Mouse (Mus musculus): ENCODE measurements at regions not wholly inside any gene's neighbourhood (a gene's known extent, or its start where the extent isn't known, plus 50 kb on each side); places are given as distances from the start of the nearest gene placed in this dataset.
"Not testable (repeated sequence)": the region's sequence is repeated elsewhere in the genome, so short reads cannot be mapped to it uniquely, and the experiment has no call there.

DNA sequence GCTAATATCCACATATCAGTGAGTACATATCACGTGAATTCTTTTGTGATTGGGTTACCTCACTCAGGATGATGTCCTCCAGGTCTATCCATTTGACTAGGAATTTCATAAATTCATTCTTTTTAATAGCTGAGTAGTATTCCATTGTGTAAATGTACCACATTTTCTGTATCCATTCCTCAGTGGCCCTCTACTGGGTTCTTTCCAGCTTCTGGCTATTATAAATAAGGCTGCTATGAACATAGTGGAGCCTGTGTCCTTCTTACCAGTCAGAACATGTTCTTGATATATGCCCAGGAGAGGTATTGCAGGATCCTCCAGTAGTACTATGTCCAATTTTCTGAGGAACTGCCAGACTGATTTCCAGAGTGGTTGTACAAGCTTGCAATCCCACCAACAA is 884.0 kb upstream of the Lrrc4c start:
- DNase-seq = not testable (repeated sequence)

DNA sequence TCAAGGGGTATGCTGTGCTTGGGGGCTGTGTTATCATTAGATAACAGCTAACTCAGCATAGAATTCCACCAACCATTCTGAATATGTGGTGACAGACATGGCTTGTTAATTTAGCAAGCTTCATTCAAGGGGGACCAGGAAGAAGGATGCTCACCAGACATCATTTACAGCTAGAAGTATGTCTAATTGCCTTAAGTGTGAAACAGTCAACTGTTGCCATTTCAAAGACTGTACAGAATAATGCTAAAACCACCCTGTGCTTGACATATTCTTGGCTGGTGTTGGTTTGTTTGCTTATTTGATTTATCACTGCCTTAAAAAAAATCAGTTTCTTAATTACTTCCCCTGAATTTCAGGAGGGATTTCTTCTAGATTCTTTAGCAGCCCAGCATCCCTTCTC is 877.0 kb upstream of the Lrrc4c start:
- DNase-seq = no peak

DNA sequence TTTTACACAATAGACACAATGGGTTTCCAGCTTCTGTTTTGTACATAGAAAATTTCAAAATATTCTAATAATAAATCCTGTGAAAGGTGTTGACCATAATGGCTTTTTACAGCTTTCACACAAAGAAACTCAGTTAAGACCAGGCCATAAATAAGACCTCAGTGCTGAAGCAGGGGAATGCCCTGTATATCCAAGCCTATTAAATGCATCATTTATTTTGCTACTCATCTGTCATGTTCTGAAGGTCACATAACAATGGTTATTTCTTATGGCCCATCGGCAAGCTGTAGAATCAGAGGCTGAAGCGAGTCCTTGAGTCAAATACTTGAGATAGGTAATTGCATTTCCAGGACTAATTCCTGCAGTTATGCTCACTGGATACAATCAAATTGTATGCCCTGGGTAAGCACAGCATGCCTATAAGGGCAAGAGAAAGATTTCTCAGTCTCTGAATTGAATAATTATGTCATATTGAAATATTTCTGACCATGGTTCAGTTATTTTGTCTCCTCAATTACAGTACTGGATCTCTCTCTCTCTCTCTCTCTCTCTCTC is 874.6 kb upstream of the Lrrc4c start:
- DNase-seq = no peak

DNA sequence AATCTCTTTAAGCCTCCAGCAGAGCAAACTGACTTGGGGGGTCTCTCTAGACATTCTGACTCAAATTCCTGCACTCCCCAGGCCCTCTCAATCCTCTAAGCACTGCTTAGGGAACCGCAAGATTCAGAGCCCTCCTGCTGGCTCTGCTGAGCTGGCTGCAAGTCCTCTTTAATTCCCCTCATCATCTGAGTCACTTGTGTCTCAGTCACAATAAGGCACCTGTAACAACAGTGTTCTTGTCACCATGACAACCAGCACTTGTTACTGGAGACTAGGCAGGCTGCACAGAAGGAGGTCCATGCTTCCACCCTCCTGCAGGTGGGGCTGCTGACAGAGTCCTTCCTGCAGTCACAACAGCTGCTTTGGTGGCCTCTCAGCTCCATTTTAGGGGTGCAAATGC is 869.1 kb upstream of the Lrrc4c start:
- peak; percentile 32 for DNase-seq

DNA sequence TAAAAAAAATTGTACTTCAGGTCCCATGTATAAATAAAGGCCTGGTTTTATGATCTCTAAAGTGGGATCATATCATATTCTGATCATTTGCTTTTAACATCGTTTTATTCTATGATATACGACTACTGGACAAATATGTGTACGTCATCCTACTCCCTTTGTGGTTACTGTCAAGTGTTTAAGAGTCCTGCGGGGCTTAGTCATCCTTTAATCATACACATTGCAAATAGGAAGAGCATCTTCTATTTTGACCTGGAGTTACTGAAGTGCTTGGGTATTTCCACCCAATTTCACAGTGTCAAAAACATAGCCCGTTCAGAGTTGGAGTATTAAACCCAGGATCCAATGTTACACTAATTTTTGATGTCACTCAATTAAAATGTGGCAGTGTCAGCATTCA is 838.1 kb upstream of the Lrrc4c start:
- DNase-seq = no peak

DNA sequence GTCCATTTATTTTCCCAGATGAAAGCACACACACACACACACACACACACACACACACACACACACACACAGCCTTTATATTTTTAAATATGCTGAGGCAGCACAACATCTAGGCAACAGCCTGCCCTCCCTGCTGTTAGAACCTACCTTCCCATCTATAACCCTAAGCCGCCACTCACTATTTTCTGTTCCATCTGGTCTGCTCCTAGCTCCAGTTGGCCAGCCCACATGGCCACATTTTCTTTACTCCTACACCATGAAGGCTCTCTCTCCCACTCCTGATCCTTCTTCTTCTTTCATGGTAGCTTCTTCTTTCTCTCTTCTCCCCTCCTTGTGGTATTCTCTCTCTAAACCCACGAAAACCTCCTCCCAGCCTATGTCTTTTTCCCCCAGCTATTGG is 834.6 kb upstream of the Lrrc4c start:
- DNase-seq = peak; percentile 39

DNA sequence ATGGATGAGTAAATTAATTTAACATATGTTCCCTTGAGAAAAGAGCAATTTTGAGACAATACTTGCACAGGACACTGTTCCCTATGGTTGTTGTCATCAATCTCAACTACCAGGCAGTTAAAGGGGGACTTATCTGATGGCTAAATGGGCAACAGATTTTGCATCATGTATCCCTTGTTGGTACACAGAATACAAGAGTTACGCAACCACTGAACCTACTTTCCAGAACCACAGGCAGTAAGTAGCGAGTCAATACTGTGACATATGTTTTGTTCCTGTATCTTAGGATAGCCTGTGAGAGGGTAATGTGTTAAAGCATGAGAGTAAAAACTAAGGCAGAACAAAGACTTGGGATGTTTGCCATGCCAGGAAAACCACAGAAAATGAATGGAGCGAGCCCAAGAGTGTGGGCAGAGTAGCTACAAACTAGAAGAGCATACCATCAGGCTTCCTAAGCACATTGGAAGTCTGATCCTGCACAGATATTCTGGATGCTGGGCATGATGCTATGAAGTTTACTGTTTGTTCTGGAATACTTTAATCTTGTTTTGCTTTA is 830.3 kb upstream of the Lrrc4c start:
- DNase-seq = peak; percentile 18

DNA sequence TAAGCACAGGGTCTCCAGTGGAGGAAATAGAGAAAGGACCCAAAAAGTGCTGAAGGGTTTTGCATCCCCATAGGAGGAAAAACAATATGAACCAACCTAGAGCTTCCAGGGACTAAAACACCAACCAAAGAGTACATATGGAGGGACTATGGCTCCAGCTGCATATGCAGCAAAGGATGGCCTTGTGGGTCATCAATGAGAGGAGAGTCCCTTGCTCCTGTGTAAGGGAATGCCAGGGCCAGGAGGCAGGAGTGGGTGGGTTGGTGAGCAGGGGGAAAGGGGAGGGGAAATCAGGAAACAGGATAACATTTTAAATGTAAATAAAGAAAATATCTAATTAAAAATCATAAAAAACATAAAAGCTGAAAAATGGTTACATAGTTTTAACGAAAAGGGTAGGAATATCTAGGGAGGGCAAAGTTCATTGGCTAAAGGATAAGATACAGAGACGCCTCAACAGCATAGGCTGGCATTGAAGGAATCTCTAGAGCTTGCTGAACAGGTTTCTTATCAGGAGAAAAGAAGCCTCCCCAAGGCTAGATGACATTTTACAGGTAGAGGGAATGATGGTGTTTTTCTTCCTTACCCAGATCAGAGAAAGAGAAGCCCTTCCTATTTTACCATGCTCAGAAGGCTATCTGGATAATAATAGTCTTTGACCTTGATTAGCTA is 823.8 kb upstream of the Lrrc4c start:
- no peak for DNase-seq

DNA sequence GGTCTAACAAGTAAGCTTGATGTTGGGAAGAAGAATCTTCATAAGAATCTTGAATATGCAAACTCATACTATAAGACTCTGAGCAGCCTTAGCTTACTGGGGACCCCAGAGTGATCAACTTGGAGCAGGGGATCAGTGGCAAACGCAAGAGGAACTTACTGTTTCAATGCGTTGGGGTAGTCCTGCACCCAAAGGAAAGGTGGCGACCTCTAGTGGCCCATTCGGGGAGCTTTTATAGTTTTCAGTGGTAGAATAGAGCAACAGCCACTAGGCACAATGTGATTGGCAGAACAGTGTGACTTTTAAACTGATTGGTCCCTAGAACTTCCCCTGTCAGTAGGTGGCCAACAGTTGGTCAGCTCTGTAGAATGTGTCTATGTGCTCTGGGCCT is 823.3 kb upstream of the Lrrc4c start:
- no peak for DNase-seq

DNA sequence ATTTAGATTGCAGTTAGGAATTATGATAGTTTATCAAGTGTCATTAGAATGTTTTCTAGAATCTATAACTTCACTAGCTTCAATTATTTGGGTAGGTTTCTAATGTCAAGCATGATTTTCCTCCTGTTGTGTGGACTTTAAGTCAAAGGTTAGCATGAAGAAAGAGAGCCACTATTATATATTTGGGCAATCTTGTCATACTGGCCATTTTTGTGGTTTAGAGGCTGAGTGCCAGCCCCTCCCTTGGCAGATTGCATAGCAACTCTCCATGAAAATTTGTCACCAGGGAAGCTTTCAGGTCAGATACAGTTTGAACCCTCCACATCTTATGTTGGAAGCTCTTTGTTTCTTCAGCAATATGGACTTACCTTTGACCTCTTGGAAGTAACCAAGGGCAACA is 806.7 kb upstream of the Lrrc4c start:
- DNase-seq = no peak

DNA sequence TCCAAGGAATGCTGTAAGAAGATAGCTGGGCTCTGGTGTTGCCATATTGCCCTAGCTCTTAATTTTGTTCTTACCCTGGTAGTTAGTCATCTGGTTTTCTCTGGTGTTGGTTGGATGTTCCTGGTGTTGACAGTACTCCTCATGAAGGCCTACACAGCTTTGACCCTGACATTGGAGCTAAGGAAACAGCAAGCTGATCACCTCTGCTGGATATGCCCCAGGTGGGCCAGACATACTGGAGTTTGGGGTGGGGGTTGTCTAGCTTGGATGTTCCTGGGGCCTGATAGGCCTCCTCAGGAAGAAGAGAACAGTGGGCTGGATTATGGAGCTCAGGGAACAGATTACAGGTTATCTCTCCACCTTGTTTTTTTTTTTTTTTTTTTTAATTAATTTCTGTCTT is 796.3 kb upstream of the Lrrc4c start:
- no peak for DNase-seq

DNA sequence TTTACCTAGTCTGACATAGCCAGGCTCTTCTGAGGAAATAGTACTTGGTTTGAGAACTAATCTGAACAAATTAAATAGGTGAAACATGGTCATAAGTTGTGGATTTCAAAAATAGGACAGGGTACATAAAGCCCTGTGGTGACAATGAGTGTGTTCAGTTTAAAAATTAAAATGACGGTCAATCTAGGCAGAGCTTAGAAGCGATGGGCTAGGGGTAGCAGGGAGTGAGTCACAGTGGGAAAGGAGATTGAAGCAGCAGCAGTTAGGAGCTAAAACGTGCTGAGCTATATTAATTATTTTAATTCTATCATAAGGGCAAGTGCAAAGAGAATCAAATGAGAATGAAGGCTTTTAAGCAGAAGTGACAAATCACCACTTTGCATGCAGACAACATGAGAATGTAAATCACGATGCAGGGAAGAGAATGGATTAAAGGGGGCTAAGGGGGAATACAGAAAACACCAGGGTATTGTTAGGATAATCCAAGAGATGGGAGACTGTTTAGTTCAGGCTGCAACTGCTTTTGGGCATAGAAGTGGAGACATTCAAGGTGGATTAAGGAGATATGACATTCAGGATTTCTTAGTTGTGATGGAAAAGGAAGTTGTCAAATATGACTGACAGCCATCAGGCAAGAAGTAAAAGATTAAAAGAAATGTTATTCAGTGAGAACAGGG is 793.2 kb upstream of the Lrrc4c start:
- no peak for DNase-seq

DNA sequence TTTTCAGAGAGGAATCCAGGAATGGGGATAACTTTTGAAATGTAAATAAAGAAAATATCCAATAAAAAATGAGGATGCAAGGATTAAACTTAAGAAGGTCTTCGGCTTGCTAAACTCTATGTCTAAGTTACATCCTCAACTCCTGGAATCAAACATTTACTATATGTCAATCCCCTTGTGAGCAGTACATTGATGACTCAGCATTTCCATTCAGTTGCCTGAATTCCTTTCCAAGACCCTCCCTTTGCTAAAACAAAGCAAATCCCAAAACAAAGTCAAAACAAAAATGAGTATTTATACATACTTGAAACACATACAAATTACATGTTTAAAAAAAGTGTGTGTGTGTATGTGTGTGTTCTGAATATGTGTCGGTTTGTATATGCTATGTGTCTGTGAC is 753.9 kb upstream of the Lrrc4c start:
- DNase-seq = no peak

DNA sequence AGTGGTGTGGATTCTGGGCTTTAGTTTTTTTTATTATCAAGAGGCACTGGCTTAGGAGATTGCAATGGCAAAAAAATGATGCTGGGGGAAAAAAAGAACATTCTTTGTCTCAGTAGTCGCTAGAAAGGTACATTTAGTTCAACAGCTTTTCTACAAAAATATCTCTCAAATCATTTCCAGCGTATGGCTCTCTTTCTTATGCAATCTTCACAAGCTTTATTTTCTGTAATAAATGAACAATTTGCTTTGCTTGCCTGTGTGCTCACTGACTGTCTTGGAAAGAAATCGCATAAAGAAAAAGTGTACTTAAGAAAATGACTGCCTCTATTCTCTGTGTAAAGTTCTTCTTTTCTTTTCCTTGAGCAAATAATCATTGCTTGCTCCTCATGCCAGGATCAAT is 742.1 kb upstream of the Lrrc4c start:
- no peak for DNase-seq

DNA sequence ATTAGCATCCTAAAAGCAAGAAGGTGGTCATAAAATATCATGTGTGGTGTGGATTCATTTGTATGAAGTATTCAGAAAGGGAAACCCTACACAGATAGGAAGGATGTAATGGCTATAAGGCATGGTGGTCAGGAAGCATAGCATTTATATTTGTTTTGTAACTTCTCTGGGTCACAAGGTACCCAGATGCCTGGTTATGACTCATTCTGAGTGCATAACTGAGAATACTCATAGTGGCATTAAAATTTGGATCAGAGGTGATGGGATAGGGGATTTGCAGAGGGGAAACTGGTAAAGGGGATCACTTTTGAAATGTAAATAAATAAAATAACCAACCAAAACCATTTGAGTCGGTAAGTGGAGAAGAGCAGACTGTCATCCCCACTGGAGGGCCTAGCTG is 738.8 kb upstream of the Lrrc4c start:
- DNase-seq = no peak

DNA sequence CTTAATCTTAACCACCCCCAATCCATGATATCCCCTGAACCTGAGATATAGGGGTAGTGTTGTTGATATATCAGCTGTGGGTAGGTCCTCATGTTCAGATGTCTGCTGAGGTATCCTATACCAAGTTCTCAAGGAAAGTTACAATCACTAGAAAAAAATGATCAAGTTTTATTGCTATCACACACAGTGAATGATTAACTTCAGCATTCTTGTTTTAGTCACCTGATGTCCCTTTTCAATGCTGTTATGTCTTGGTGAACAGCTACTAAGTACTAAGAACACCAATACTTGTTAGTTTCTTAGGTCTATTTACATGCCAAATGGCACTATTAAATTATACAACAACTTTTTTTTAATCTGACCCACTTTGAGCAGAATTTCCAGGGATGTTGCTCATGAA is 732.0 kb upstream of the Lrrc4c start:
- DNase-seq = no peak

DNA sequence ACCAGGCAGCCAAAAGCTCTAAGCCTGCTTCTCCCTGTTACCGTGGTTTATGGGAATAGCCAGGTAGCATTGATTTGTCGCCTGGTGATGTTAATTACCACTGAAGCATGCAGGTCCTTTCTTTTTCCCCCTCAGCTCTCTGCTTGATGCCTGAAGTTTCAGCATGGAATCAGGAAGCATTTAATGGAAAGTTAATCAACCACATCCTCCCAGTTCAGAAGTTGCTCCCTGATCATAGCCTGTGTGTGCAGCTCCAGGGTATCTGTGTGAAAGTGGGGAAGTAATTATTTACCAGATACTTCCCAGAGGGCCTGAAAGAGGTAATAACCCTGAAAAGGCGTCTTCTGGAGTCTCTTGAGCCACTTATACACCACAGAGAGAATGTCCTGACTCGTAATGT is 730.9 kb upstream of the Lrrc4c start:
- no peak for DNase-seq

DNA sequence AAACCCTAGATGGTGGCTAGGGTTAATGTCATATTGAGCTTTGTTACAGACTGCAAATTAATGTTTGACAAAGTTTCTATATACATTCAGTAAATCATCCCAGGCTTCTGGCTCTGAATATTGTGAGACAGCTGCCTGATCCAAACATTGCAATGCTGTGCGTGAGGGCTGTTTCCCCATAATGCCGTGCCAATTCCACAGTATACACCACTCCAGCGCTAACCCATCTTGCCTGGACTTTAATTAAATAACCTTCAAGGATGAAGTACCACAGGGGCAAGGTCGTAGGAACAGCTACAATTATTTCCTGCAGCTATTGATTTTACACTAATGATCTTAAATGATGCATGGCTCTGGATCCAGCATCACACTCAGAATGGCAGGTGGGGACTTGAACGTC is 704.6 kb upstream of the Lrrc4c start:
- no peak for DNase-seq

DNA sequence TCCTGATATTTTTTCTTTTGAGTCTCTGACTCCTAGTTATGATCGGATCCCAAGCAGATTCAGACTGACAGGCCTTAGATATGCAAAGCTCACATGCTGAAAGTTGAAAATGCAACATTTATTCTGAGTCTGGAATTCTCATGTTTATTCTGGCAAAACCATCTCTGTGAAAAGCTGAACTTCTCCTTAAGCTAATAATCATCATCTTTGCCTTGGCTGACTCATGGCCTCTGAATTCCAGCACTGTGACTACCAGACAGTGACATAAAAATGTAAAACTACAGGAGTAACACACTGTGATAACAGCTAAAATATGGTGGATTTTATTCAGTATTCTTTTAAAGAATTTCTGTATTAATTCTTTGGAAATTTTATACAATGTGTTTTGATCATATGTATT is 680.4 kb upstream of the Lrrc4c start:
- no peak for DNase-seq

DNA sequence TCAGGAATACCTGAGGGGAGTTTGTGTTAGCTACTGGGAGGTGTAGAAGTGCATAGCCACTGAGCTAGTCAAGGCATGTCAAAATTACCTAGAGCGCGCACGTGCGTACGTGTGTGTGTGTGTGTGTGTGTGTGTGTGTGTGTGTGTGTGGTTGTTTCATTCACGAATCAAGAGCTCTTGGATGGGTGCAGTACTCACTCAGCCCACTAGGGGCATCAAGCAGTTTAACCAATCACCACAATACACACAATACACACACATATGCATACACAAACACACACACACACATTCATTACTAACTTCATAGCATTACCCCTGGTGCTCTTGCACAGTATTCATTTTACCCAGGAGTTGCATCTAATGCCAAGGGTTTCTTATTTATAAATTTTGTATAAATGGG is 643.6 kb upstream of the Lrrc4c start:
- DNase-seq = no peak

DNA sequence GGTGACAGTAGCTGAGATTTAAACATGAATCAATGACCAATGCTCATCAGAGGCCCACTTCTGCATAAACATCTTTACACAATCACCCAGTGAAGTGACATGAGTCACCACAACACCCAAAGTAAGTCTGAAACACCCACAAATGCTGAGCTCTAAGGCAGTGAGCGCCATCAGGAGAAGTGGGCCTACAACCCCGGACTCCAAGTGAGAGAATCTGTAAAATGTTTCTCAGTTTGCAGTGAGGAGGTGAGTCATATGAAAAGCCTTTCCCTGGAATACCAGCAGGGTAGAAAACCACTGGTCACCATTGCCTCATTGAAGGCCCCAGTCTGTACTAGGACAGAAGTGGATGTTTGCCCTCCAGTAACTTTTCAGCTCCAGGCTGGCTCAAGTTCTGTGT is 602.6 kb upstream of the Lrrc4c start:
- no peak for DNase-seq
